Mouse (Mus musculus): Measurements from ENCODE around the gene Tepsin.

DNA sequence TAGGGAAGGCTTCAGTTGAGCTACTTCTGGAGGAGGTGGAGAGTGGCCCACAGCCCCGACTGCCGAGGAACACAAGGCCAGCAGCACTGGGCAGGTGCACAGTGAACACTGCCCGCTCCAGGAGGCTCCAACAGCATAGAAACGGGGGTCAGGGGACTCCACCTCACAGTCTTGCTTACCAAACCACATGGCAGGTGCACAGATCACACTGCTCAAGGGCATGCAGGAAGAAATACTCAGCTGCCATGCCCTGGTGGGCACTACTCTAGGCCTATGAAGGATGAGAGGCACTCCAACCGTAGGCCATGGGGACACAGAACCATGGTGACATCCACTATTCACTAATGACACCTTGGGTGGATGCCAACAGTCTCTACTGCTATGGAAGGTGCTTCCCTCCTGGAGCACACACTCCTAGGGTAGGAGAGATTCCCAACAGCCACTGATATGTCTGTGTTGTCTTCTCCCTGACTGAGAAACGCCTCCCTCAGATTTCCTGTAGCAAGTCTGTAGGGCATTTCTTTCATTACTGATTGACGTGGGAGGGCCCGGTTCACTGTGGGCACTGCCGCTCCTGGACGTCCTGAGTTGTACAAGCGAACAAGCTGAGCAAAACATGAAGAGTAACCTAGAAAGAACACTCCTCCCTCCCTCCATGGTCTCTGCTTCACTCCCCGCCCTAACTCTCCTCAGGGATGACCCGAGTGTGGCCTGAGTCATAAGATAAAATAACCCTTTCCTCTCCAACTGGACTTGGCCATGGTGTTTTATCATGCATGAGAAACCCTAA is 45.4 kb upstream of the Tepsin start:
- no peak for TF ChIP-seq CTCF (IDR thresholded peaks at IDR 0.05; ENCODE audit: control insufficient read depth, insufficient read depth, insufficient read length)
- no peak for TF ChIP-seq USF1 (IDR thresholded peaks at IDR 0.05; ENCODE audit: low read depth)
- TF ChIP-seq MAX (IDR thresholded peaks at IDR 0.05), result no peak
- TF ChIP-seq CEBPB (IDR thresholded peaks at IDR 0.05; ENCODE audit: low read depth), result no peak
